Mouse (Mus musculus): Measurements from ENCODE around the gene Serpinb1a. TPM values are rescaled to one million over a fixed set of nuclear protein-coding genes. Genes with fewer than 3 reads are reported as not detected.
"Not testable (repeated sequence)": the region's sequence is repeated elsewhere in the genome, so short reads cannot be mapped to it uniquely, and the experiment has no call there.

The Serpinb1a gene
- total RNA-seq (2021), result 10 to 100 TPM; 30.5 to 49.2 TPM
- long read RNA-seq, experiment 1, transcript Serpinb1a-201 (7 exons, 1,918 nt), result major isoform, 40 of 43 reads
- long read RNA-seq, experiment 1, partial matches to known transcripts, result 1 of 43 reads
- long read RNA-seq, experiment 1, other reads (novel, unspliced or antisense), result 2 of 43 reads
- long read RNA-seq, experiment 2, transcript Serpinb1a-201 (7 exons, 1,918 nt), result major isoform, 35 of 38 reads
- long read RNA-seq, experiment 2, partial matches to known transcripts, result 0 of 38 reads
- long read RNA-seq, experiment 2, other reads (novel, unspliced or antisense), result 3 of 38 reads

- DNase-seq (ENCODE audit: low spot score in 2 of 2), result peak in 1 of 2 experiments; percentile 54
Observed at GRCm38 (mm10) chr13:32850668-32851404, at the start of gene Serpinb1a. Serpinb1a (minus strand) TSS chr13:32851185.

- DNase-seq (ENCODE audit: low spot score in 2 of 2), result peak in 1 of 2 experiments; percentile 28
Observed at GRCm38 (mm10) chr13:32900639-32901038, 49.7 kb upstream of the Serpinb1a start.

GRCm38 (mm10) chr13:32899114-32899513 is 48.1 kb upstream of the Serpinb1a start:
- not testable (repeated sequence) for DNase-seq (ENCODE audit: low spot score in 2 of 2)

- DNase-seq (ENCODE audit: low spot score in 2 of 2), result no peak
Observed at GRCm38 (mm10) chr13:32898111-32898510, 47.1 kb upstream of the Serpinb1a start, which contains the start of gene Serpinb1c. Serpinb1c (minus strand) TSS chr13:32898211.

- no peak for DNase-seq (ENCODE audit: low spot score in 2 of 2)
Observed at GRCm38 (mm10) chr13:32896931-32897330, 45.9 kb upstream of the Serpinb1a start.

GRCm38 (mm10) chr13:32884755-32885154 is 33.8 kb upstream of the Serpinb1a start:
- DNase-seq (ENCODE audit: low spot score in 2 of 2), result no peak

GRCm38 (mm10) chr13:32873862-32874261 is 22.9 kb upstream of the Serpinb1a start:
- DNase-seq (ENCODE audit: low spot score in 2 of 2), result no peak

GRCm38 (mm10) chr13:32868843-32869242 is 17.9 kb upstream of the Serpinb1a start:
- DNase-seq (ENCODE audit: low spot score in 2 of 2), result no peak

- not testable (repeated sequence) for DNase-seq (ENCODE audit: low spot score in 2 of 2)
Observed at GRCm38 (mm10) chr13:32868233-32868632, 17.2 kb upstream of the Serpinb1a start.

- no peak for DNase-seq (ENCODE audit: low spot score in 2 of 2)
Observed at GRCm38 (mm10) chr13:32867030-32867429, 16.0 kb upstream of the Serpinb1a start.

GRCm38 (mm10) chr13:32866484-32866883 is 15.5 kb upstream of the Serpinb1a start:
- DNase-seq (ENCODE audit: low spot score in 2 of 2), result peak; percentile 41 to 67

- DNase-seq (ENCODE audit: low spot score in 2 of 2), result no peak
Observed at GRCm38 (mm10) chr13:32865591-32865990, 14.6 kb upstream of the Serpinb1a start.

- not testable (repeated sequence) for DNase-seq (ENCODE audit: low spot score in 2 of 2)
Observed at GRCm38 (mm10) chr13:32864529-32864928, 13.5 kb upstream of the Serpinb1a start.

- no peak for DNase-seq (ENCODE audit: low spot score in 2 of 2)
Observed at GRCm38 (mm10) chr13:32863456-32863855, 12.5 kb upstream of the Serpinb1a start.

- DNase-seq (ENCODE audit: low spot score in 2 of 2), result no peak
Observed at GRCm38 (mm10) chr13:32860821-32861220, 9.8 kb upstream of the Serpinb1a start.

GRCm38 (mm10) chr13:32853073-32853472 is 2.1 kb upstream of the Serpinb1a start:
- no peak for DNase-seq (ENCODE audit: low spot score in 2 of 2)

GRCm38 (mm10) chr13:32852539-32852938 is 1.6 kb upstream of the Serpinb1a start:
- peak in 1 of 2 experiments; percentile 3 for DNase-seq (ENCODE audit: low spot score in 2 of 2)

- DNase-seq (ENCODE audit: low spot score in 2 of 2), result peak in 1 of 2 experiments; percentile 23
Observed at GRCm38 (mm10) chr13:32851967-32852366, 982 bp upstream of the Serpinb1a start.

GRCm38 (mm10) chr13:32850156-32850555 is 829 bp downstream of the Serpinb1a start:
- peak in 1 of 2 experiments; percentile 8 for DNase-seq (ENCODE audit: low spot score in 2 of 2)

- no peak for DNase-seq (ENCODE audit: low spot score in 2 of 2)
Observed at GRCm38 (mm10) chr13:32849531-32850123, 1.4 kb downstream of the Serpinb1a start.

GRCm38 (mm10) chr13:32849092-32849491 is 1.9 kb downstream of the Serpinb1a start:
- no peak for DNase-seq (ENCODE audit: low spot score in 2 of 2)

GRCm38 (mm10) chr13:32846221-32846620 is 4.8 kb downstream of the Serpinb1a start:
- no peak for DNase-seq (ENCODE audit: low spot score in 2 of 2)
